Mouse (Mus musculus) bone marrow macrophage, adult 2 months (primary cell): Measurements from ENCODE around the gene Cadm1.

Experiments
- CTCF ChIP-seq: IDR thresholded peaks from 2 replicates; pipeline ENCODE4 v1.5.1; 2012; ENCODE audit warnings: low read depth, mild to moderate bottlenecking, low read length, moderate library complexity
- POLR2A ChIP-seq: IDR thresholded peaks from 2 replicates; pipeline ENCODE4 v1.6.1; 2012; ENCODE audit warnings: mild to moderate bottlenecking, low read depth, low read length, borderline replicate concordance

GRCm38 (mm10) chr9:47625621-47626210, 95.7 kb downstream of the Cadm1 start:
- TF ChIP-seq POLR2A (no peak), CTCF (no peak)
